ENCODE assay signal across 15 mouse cellular contexts in the genomic region with DNA sequence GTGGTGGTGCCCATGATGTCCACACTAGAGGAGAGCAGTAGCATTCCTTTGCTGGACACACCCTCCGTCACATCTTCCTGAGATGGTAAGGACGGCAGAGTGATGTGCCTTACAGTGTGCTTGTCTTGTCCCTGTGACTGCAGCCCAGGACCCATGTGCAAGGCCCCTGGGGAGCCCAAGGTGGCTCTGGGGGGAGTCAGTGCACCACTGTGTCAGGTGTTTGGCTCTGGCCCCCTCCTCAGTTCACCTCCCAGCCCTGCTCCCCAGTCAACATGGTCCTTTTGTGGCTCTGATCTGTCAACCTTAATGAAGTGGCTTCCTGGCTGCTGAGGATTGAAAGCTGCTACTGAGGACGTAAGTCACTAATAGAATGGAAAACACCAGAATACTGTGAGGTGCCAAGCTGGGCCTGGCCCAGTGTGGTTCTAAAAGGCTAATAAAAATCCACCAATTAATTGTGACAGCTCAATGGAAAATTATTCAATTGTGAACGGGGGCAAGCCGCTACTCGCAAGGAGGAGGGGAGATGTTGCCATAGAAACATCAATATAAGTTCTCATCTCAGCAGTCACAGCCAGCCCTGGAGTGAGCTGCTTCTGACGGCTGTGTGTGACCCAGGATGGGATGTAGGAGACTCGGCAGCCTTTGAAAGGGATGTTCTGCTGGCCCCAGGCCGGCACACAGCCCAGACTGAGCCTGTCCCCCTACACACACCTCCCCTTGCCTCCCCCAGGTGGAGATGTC. TPM values are rescaled to one million over a fixed set of nuclear protein-coding genes. Genes with fewer than 3 reads are reported as not detected.
DNase-seq lines count a peak whose midpoint lies in the region; ATAC-seq and TF ChIP-seq lines count a peak whose summit lies in the region.
"Had no signal": no experiment of that assay in that cellular context is flagged by ENCODE, and none has a peak within 500 bp of the region (broad histone marks: within the 10 kb centered on the region; RNA-seq: fewer than 3 reads in every experiment).

No protein-coding gene starts in this region.

- H3K4me2 ChIP-seq in forebrain, embryonic 13.5 days: peak overlapping the region; percentile 26; the same call in 1 of the 2 replicates
- no peak overlapping the region for H3K4me2 ChIP-seq in hindbrain, postnatal 0 days (ENCODE audit: low read depth, low read length)
- no peak overlapping the region for H3K4me2 ChIP-seq in midbrain, postnatal 0 days (ENCODE audit: low read depth, low read length, poor library complexity, severe bottlenecking)

- peak; percentile 16; the same call in 1 of the 2 replicates for TF ChIP-seq CTCF in hindbrain, postnatal 0 days (IDR thresholded peaks at IDR 0.05; ENCODE audit: low read depth)
- TF ChIP-seq CTCF in midbrain, postnatal 0 days (IDR thresholded peaks at IDR 0.05): no peak; the same call in 1 of the 2 replicates

- peak overlapping the region; percentile 13 for H3K9ac ChIP-seq in forebrain, embryonic 13.5 days
- no peak overlapping the region for H3K9ac ChIP-seq in hindbrain, postnatal 0 days (replicated peaks; ENCODE audit: low read length)
- peak overlapping the region; percentile 33; the same call in 1 of the 2 replicates for H3K9ac ChIP-seq in midbrain, postnatal 0 days (replicated peaks; ENCODE audit: low read length, poor library complexity, severe bottlenecking)

- peak overlapping the region; percentile 74 for H3K27ac ChIP-seq in forebrain, embryonic 13.5 days
- peak overlapping the region; percentile 32 for H3K27ac ChIP-seq in hindbrain, postnatal 0 days
- H3K27ac ChIP-seq in midbrain, postnatal 0 days (ENCODE audit: low read depth, low read length): peak overlapping the region; percentile 75

- H3K36me3 ChIP-seq in forebrain, embryonic 13.5 days (ENCODE audit: poor library complexity, severe bottlenecking): peaks cover 29% of the 10 kb centered on the region
- peaks cover 22% of the 10 kb centered on the region; the same call in 1 of the 2 replicates for H3K36me3 ChIP-seq in hindbrain, postnatal 0 days (ENCODE audit: insufficient read depth, low read length)
- peaks cover 10% of the 10 kb centered on the region for H3K36me3 ChIP-seq in midbrain, postnatal 0 days (ENCODE audit: insufficient read depth, low read length)

- H3K4me1 ChIP-seq in forebrain, embryonic 13.5 days: peaks cover 54% of the 10 kb centered on the region
- H3K4me1 ChIP-seq in hindbrain, postnatal 0 days (ENCODE audit: insufficient read depth, low read length): peaks cover 26% of the 10 kb centered on the region
- H3K4me1 ChIP-seq in midbrain, postnatal 0 days (ENCODE audit: insufficient read depth, low read length): peaks cover 35% of the 10 kb centered on the region

- no peaks in the 10 kb centered on the region for H3K9me3 ChIP-seq in forebrain, embryonic 13.5 days (replicated peaks)
- H3K9me3 ChIP-seq in hindbrain, postnatal 0 days (ENCODE audit: low read length): no peaks in the 10 kb centered on the region
- H3K9me3 ChIP-seq in midbrain, postnatal 0 days (ENCODE audit: low read length): no peaks in the 10 kb centered on the region

- peak; percentile 64 for ATAC-seq in forebrain, embryonic 13.5 days
- ATAC-seq in hindbrain, postnatal 0 days: peak; percentile 34; the same call in 1 of the 2 replicates
- ATAC-seq in midbrain, postnatal 0 days (ENCODE audit: low FRiP score): peak; percentile 21; the same call in 1 of the 2 replicates
- ATAC-seq: CD4-positive, CD25-positive, alpha-beta regulatory T cell, adult 4 months had no signal

- peak; percentile 46 for DNase-seq in embryo, embryonic 10.5 days (ENCODE audit: low spot score)
- DNase-seq in hindbrain, postnatal 0 days (ENCODE audit: low spot score): peak; percentile 61
- peak; percentile 59 for DNase-seq in midbrain, postnatal 0 days (ENCODE audit: low spot score)
- DNase-seq in yolk sac, embryonic 10.5 days (ENCODE audit: low spot score): no peak
- no peak for DNase-seq in heart, postnatal 4 days
- DNase-seq in right cerebral cortex, postnatal 4 days: no peak
- DNase-seq: cerebellum, postnatal 25 days; kidney, adult 9 months; liver had no signal

- H3K4me3 ChIP-seq in forebrain, embryonic 13.5 days: no peak overlapping the region
- H3K4me3 ChIP-seq in hindbrain, postnatal 0 days (ENCODE audit: low read length): no peak overlapping the region
- H3K4me3 ChIP-seq in midbrain, postnatal 0 days (ENCODE audit: low read depth, low read length): no peak overlapping the region
- H3K4me3 ChIP-seq: erythroblast, embryonic 14.5 days had no signal

- 12% methylated on average over 9 of the region's 9 CpGs for WGBS in forebrain, embryonic 13.5 days
- WGBS in hindbrain, postnatal 0 days: 13% methylated on average over 9 of the region's 9 CpGs
- 15% methylated on average over 9 of the region's 9 CpGs for WGBS in midbrain, postnatal 0 days

- no peaks in the 10 kb centered on the region for H3K27me3 ChIP-seq in forebrain, embryonic 13.5 days
- no peaks in the 10 kb centered on the region for H3K27me3 ChIP-seq in hindbrain, postnatal 0 days (ENCODE audit: insufficient read depth, low read length)
- H3K27me3 ChIP-seq in midbrain, postnatal 0 days (ENCODE audit: insufficient read depth, low read length): no peaks in the 10 kb centered on the region

RNA-seq across cellular contexts. Expression of a gene that starts 3.6 kb away (rescaled TPM):
- polyA plus RNA-seq in forebrain, embryonic 13.5 days (2015; fragmentation: Nextera tagmentation; extraction: Ambion mirVana): 0.13 and 0.19 TPM in 2 replicates
- total RNA-seq in hindbrain, postnatal 0 days (2014; rRNA removed): not detected in 2 replicates
- 0.06 TPM in 1 of 2 replicates, not detected in the other for polyA plus RNA-seq in hindbrain, postnatal 0 days (2015; fragmentation: Nextera tagmentation; extraction: Ambion mirVana)
- total RNA-seq in midbrain, postnatal 0 days (2014; rRNA removed): 0.19 TPM in 1 of 2 replicates, not detected in the other
- polyA plus RNA-seq in midbrain, postnatal 0 days (2015; fragmentation: Nextera tagmentation; extraction: Ambion mirVana): 0.07 and 0.20 TPM in 2 replicates
- not detected for total RNA-seq in heart, postnatal 4 days (2021)
- total RNA-seq: adrenal gland, adult 18-20 months had no signal
- polyA plus RNA-seq: erythroblast, embryonic 14.5 days; stomach, embryonic 16.5 days had no signal

RNA-seq across cellular contexts. Expression of a gene that starts 39.0 kb away (rescaled TPM):
- 1.2 and 1.5 TPM in 2 replicates for polyA plus RNA-seq in forebrain, embryonic 13.5 days (2015; fragmentation: Nextera tagmentation; extraction: Ambion mirVana)
- total RNA-seq in hindbrain, postnatal 0 days (2014; rRNA removed): 27.3 and 28.9 TPM in 2 replicates
- polyA plus RNA-seq in hindbrain, postnatal 0 days (2015; fragmentation: Nextera tagmentation; extraction: Ambion mirVana): 8.7 and 9.1 TPM in 2 replicates
- 46.1 and 48.5 TPM in 2 replicates for total RNA-seq in midbrain, postnatal 0 days (2014; rRNA removed)
- 19.4 and 21.0 TPM in 2 replicates for polyA plus RNA-seq in midbrain, postnatal 0 days (2015; fragmentation: Nextera tagmentation; extraction: Ambion mirVana)
- not detected for total RNA-seq in heart, postnatal 4 days (2021)
- polyA plus RNA-seq: erythroblast, embryonic 14.5 days; heart, postnatal 0 days had no signal

Comparison
In these comparisons a context has a peak if more than half of its experiments do, and no peak if none do; other contexts are left out.
1. DNase-seq: peak in embryo, embryonic 10.5 days (single experiment), hindbrain, postnatal 0 days (single experiment) and midbrain, postnatal 0 days (single experiment); none in yolk sac, embryonic 10.5 days (single experiment), heart, postnatal 4 days (single experiment) and right cerebral cortex, postnatal 4 days (single experiment).
2. RNA of a gene that starts 39.0 kb away (total RNA-seq): 46.1 to 48.5 TPM in midbrain, postnatal 0 days and 27.3 to 28.9 TPM in hindbrain, postnatal 0 days; not detected in heart, postnatal 4 days; every median in the first group is over 10 times any median in the second.
3. Peak in every context shown above with its lines, with median percentiles within 50 percentile points of each other: ATAC-seq and H3K27ac ChIP-seq.